Mouse (Mus musculus) G1E (cell line): ENCODE data around the gene Rundc3b. TPM values are rescaled to one million over a fixed set of nuclear protein-coding genes. Genes with fewer than 3 reads are reported as not detected.

Experiments
- ATAC-seq: 2 replicates; pipeline ENCODE4 v1.8.0; 2016; ENCODE audit warnings: mild to moderate bottlenecking; ENCODE audit not compliant: insufficient number of reproducible peaks, poor library complexity, low FRiP score, severe bottlenecking; ENCODE audit errors: extremely low read depth
- DNase-seq: peaks from one replicate; pipeline ENCODE4 v3.0.0; 2012; ENCODE audit warnings: low spot score
- H3K27me3 ChIP-seq: 2 replicates; pipeline ENCODE4 v1.6.1; 2012; ENCODE audit warnings: mild to moderate bottlenecking, low read length, inconsistent platforms; ENCODE audit not compliant: insufficient read depth
- H3K36me3 ChIP-seq: replicated peaks from 2 replicates; pipeline ENCODE3; 2012; ENCODE audit warnings: mild to moderate bottlenecking, inconsistent platforms
- H3K4me1 ChIP-seq: 2 replicates; pipeline ENCODE4 v1.6.1; 2012; ENCODE audit warnings: low read depth, low read length, inconsistent platforms, mixed read lengths; ENCODE audit not compliant: insufficient read depth
- H3K4me3 ChIP-seq: 2 replicates; pipeline ENCODE4 v1.5.1; 2012; ENCODE audit warnings: low read depth, mild to moderate bottlenecking, inconsistent platforms, low read length, moderate library complexity, mixed read lengths
- H3K9me3 ChIP-seq: replicated peaks from 2 replicates; pipeline ENCODE4 v1.6.1; 2012; ENCODE audit warnings: inconsistent platforms
- CTCF ChIP-seq: IDR thresholded peaks from 2 replicates; pipeline ENCODE4 v1.5.1; 2012; ENCODE audit warnings: low read depth, low read length, inconsistent platforms, mixed read lengths
- GATA1 ChIP-seq: IDR thresholded peaks from 2 replicates; pipeline ENCODE4 v1.6.1; 2012; ENCODE audit warnings: borderline replicate concordance, low read length, inconsistent platforms, mixed read lengths
- GATA2 ChIP-seq: IDR thresholded peaks from 2 replicates; pipeline ENCODE4 v1.6.1; 2012; ENCODE audit warnings: low read depth, low read length, inconsistent platforms, borderline replicate concordance
- POLR2AphosphoS5 ChIP-seq: IDR thresholded peaks from 2 replicates; pipeline ENCODE4 v1.6.1; 2012; ENCODE audit warnings: low read depth, low read length, inconsistent platforms; ENCODE audit not compliant: insufficient replicate concordance
- TAL1 ChIP-seq: conservative IDR thresholded peaks from 2 replicates; pipeline ENCODE4 v1.6.1; 2012; ENCODE audit warnings: low read depth, low read length, inconsistent platforms, mixed read lengths
- polyA plus RNA-seq: library from polyadenylated mRNA; stranded (reverse); fragments of >175 nt; gene quantifications from 2 replicates; pipeline ENCODE4 v1.2.3, GENCODE M21; 2012
- total RNA-seq, 2 experiments: library from RNA; stranded (forward) in 1 of 2; stranded (reverse) in 1 of 2; fragments of 200-1000 nt in 1 of 2; fragments of >200 nt in 1 of 2; fragmentation: Nextera tagmentation in 1 of 2; gene quantifications; 2 replicates each; pipeline ENCODE4 v1.2.3; 2014 to 2017

The Rundc3b gene
- total and polyA plus RNA-seq, 3 experiments, result 0.04 to 0.76 TPM; not detected in 1

DNA sequence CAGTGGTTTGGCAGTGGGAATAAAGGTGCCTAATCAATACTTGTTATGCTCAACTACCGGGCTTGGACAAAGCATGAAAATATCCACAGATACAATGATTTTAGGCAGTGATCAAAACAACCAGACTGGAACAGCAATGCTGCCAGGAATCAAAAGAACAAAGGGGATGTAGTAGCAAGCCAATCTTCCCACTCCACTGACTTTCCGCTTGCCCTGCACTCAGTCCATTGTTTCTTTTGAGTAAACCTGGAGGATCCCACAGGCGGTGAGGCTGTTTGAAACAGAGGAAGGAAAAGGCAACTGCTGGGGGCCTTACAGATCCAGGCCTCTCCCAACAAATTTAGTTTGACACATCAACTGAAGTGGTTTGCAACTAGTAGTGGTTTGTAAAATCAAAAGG is 51.6 kb downstream of the Rundc3b start:
- H3K4me1 ChIP-seq, result no peaks in the 10 kb centered on the region
- no peaks in the 10 kb centered on the region for H3K9me3 ChIP-seq
- TF ChIP-seq GATA2 (no peak), POLR2AphosphoS5 (no peak), TAL1 (no peak), GATA1 (no peak), CTCF (no peak)
- no peaks in the 10 kb centered on the region for H3K27me3 ChIP-seq
- no peak for DNase-seq
- H3K36me3 ChIP-seq, result no peaks in the 10 kb centered on the region
- no peak for ATAC-seq
- H3K4me3 ChIP-seq, result no peak overlapping the region

GRCm38 (mm10) chr5:8566867-8567266 is 55.9 kb downstream of the Rundc3b start:
- no peaks in the 10 kb centered on the region for H3K9me3 ChIP-seq
- no peak overlapping the region for H3K4me3 ChIP-seq
- H3K4me1 ChIP-seq, result no peaks in the 10 kb centered on the region
- no peak for ATAC-seq
- no peaks in the 10 kb centered on the region for H3K27me3 ChIP-seq
- no peaks in the 10 kb centered on the region for H3K36me3 ChIP-seq
- no peak for TF ChIP-seq CTCF
- TF ChIP-seq GATA1, result no peak
- no peak for TF ChIP-seq TAL1
- TF ChIP-seq GATA2, result no peak
- no peak for TF ChIP-seq POLR2AphosphoS5
- no peak for DNase-seq

DNA sequence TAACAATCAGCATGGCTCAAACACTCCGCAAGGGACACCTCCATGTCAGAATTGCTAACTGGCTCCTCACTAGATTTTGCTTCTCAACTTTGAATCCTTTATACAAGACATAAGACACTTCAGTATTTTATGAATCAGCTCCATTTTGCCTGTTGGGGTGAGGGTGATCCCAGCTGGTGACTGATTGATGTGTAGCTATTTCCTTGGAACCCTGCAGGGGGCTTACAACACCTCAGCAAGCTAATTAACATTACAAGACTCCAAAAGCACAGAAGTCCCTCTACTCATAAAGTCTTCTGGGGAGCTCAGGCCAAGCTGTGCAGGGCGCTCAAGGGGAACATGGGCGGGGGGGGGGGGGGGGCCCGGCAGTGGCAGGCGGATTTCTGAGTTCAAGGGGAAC is 78.2 kb downstream of the Rundc3b start:
- H3K27me3 ChIP-seq, result peaks cover 5% of the 10 kb centered on the region; the same call in 1 of the 2 replicates
- no peaks in the 10 kb centered on the region for H3K36me3 ChIP-seq
- ATAC-seq, result no peak
- no peaks in the 10 kb centered on the region for H3K9me3 ChIP-seq
- H3K4me1 ChIP-seq, result no peaks in the 10 kb centered on the region
- TF ChIP-seq TAL1 (no peak), CTCF (no peak), POLR2AphosphoS5 (no peak), GATA2 (no peak), GATA1 (no peak)
- no peak for DNase-seq
- no peak overlapping the region for H3K4me3 ChIP-seq

GRCm38 (mm10) chr5:8542631-8543207 is 80.0 kb downstream of the Rundc3b start:
- ATAC-seq, result no peak
- H3K4me3 ChIP-seq, result no peak overlapping the region
- H3K9me3 ChIP-seq, result no peaks in the 10 kb centered on the region
- H3K36me3 ChIP-seq, result no peaks in the 10 kb centered on the region
- DNase-seq, result no peak
- H3K4me1 ChIP-seq, result no peaks in the 10 kb centered on the region
- peaks cover 5% of the 10 kb centered on the region; the same call in 1 of the 2 replicates for H3K27me3 ChIP-seq
- TF ChIP-seq GATA2 (no peak), CTCF (no peak), TAL1 (no peak), POLR2AphosphoS5 (no peak), GATA1 (no peak)

DNA sequence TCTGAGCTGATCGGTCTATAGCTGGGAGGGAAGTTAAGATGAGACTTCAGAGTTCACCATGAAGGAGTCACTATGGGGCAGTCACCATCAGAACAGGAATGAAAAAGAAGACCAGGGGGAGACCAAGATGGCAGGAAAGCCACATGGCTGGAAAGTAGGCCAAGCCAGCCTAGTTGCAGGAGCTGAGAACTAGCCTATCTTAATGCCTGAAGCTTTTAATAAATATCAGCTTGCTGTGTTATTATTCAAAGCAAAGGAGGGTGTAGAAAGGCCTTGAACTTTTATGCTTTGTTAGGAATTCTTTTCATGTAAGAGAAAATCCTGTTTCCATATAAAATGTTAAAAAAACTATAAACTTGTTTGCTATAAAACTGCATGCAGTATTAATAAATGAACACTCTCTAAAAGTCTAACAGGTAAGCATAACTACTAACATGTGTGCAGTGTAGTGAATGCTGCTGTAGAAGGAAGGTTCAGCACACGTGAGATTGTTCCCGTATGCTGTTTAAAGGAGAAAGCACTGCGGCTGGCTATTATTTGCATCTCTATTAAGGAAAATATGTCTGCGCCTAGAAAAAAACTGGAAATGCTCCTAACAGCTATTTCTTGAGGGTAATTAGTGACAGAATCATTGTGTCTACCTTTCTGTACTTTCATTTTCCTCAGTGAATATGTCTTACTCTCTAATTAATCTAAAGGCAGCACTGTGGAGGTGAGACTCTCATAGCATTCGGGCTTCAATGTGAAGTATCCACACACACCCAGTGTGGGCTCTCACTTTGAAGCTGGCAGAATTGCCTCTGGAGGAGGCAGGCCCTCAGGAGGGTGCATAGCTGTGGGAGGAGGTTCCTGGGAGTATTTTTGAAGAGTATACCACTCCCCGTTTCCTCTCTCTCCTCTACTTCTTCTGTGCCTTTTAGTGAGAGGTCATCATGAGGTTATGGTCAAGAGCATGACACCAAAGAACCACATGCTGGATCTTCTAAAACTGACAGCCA is 81.3 kb downstream of the Rundc3b start:
- no peak for DNase-seq
- H3K4me3 ChIP-seq, result no peak overlapping the region
- no peaks in the 10 kb centered on the region for H3K4me1 ChIP-seq
- no peaks in the 10 kb centered on the region for H3K36me3 ChIP-seq
- no peak for TF ChIP-seq TAL1
- no peak for TF ChIP-seq CTCF
- H3K9me3 ChIP-seq, result no peaks in the 10 kb centered on the region
- H3K27me3 ChIP-seq, result peaks cover 5% of the 10 kb centered on the region; the same call in 1 of the 2 replicates
- no peak for ATAC-seq

DNA sequence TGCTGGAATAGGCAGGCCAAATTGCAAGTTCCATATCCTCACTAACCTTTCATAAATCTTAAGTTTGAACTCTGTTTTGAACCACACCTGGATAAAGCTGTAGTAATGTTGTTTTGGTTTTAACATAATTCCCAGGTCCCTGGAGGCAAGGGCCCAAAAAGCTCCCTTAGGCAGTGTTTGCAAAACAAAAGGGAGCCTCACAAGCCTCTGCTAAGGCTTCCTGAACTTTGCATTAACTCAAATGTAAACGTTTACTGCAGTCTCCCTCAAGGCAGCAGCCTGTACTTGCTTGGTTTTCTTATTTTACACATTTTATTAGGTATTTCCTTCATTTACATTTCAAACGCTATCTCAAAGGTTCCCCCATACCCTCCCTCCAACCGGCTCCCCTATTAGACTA is 103.7 kb downstream of the Rundc3b start:
- no peak for ATAC-seq
- Histone ChIP-seq H3K36me3 (no peaks in the 10 kb centered on the region), H3K9me3 (no peaks in the 10 kb centered on the region), H3K27me3 (peaks cover 5% of the 10 kb centered on the region; the same call in 1 of the 2 replicates), H3K4me1 (no peaks in the 10 kb centered on the region), H3K4me3 (no peak overlapping the region)
- no peak for TF ChIP-seq GATA1
- no peak for TF ChIP-seq POLR2AphosphoS5
- DNase-seq, result no peak
